Mouse (Mus musculus): Measurements from ENCODE around the gene Mas1. TPM values are rescaled to one million over a fixed set of nuclear protein-coding genes. Genes with fewer than 3 reads are reported as not detected.
A peak's percentile ranks its signal among the peaks of the same experiment; 100 is the strongest.

Mas1 gene
- polyA plus RNA-seq (2015; fragmentation: Nextera tagmentation; extraction: Ambion mirVana) = 0.61 and 0.89 TPM in 2 replicates

- Histone ChIP-seq H3K4me2 (replicated peaks; ENCODE audit: low read depth, low read length) (no peak within 1 kb of the TSS), H3K27ac (ENCODE audit: low read length) (no peak within 1 kb of the TSS), H3K9ac (replicated peaks; ENCODE audit: low read length) (no peak within 1 kb of the TSS), H3K27me3 (ENCODE audit: insufficient read depth, low read length) (no peaks in the 10 kb centered on the region), H3K4me1 (ENCODE audit: insufficient read depth, low read length) (no peaks in the 10 kb centered on the region; the same call in 1 of the 2 replicates), H3K36me3 (ENCODE audit: insufficient read depth, low read length) (no peaks in the 10 kb centered on the region), H3K4me3 (ENCODE audit: low read length) (no peak within 1 kb of the TSS), H3K9me3 (ENCODE audit: low read length) (no peaks in the 10 kb centered on the region)
- no peak for ATAC-seq (ENCODE audit: low FRiP score, low TSS enrichment)
- 44% methylated on average over 2 of the region's 2 CpGs for whole genome bisulfite sequencing
Measured at GRCm38 (mm10) chr17:12868043-12868442, at the start of gene Mas1. TSS of gene Mas1 (minus strand) at chr17:12868143.

- Histone ChIP-seq H3K36me3 (ENCODE audit: insufficient read depth, low read length) (peaks cover 43% of the 10 kb centered on the region), H3K4me2 (replicated peaks; ENCODE audit: low read depth, low read length) (peak overlapping the region; percentile 82)
- WGBS = 0% methylated on average over 40 of the region's 40 CpGs
Measured at GRCm38 (mm10) chr17:12916588-12917380, 48.8 kb upstream of the Mas1 start.

GRCm38 (mm10) chr17:12915881-12916583, 48.1 kb upstream of the Mas1 start, which contains the start of gene Mrpl18:
TSS of gene Mrpl18 (minus strand) at chr17:12916345.
- no peaks in the 10 kb centered on the region for H3K9me3 ChIP-seq (ENCODE audit: low read length)
- H3K27ac ChIP-seq (ENCODE audit: low read length) = peak within 1 kb of the TSS; percentile 95
- H3K27me3 ChIP-seq (ENCODE audit: insufficient read depth, low read length) = no peaks in the 10 kb centered on the region
- peak within 1 kb of the TSS; percentile 99 for H3K9ac ChIP-seq (replicated peaks; ENCODE audit: low read length)
- H3K36me3 ChIP-seq (ENCODE audit: insufficient read depth, low read length) = peaks cover 40% of the 10 kb centered on the region
- peak; percentile 100 for ATAC-seq (ENCODE audit: low FRiP score, low TSS enrichment)
- peak within 1 kb of the TSS; percentile 93 for H3K4me3 ChIP-seq (ENCODE audit: low read length)
- H3K4me1 ChIP-seq (ENCODE audit: insufficient read depth, low read length) = peaks cover 13% of the 10 kb centered on the region
- H3K4me2 ChIP-seq (replicated peaks; ENCODE audit: low read depth, low read length) = peak within 1 kb of the TSS; percentile 91
- under 1% methylated on average over 56 of the region's 56 CpGs for WGBS

More at GRCm38 (mm10) chr17:12916588-12917380, 48.8 kb upstream of the Mas1 start:
- Histone ChIP-seq H3K4me1 (ENCODE audit: insufficient read depth, low read length) (peaks cover 13% of the 10 kb centered on the region), H3K27me3 (ENCODE audit: insufficient read depth, low read length) (no peaks in the 10 kb centered on the region), H3K27ac (ENCODE audit: low read length) (peak overlapping the region; percentile 95), H3K9me3 (ENCODE audit: low read length) (no peaks in the 10 kb centered on the region), H3K4me3 (ENCODE audit: low read length) (peak overlapping the region; percentile 93), H3K9ac (replicated peaks; ENCODE audit: low read length) (peak overlapping the region; percentile 99)
- peak; percentile 65; the same call in 1 of the 2 replicates for ATAC-seq (ENCODE audit: low FRiP score, low TSS enrichment)

- WGBS = under 1% methylated on average over 18 of the region's 18 CpGs
- peak within 1 kb of the TSS; percentile 93 for H3K4me3 ChIP-seq (ENCODE audit: low read length)
- peak within 1 kb of the TSS; percentile 91 for H3K4me2 ChIP-seq (replicated peaks; ENCODE audit: low read depth, low read length)
- peaks cover 40% of the 10 kb centered on the region for H3K36me3 ChIP-seq (ENCODE audit: insufficient read depth, low read length)
- peak within 1 kb of the TSS; percentile 95 for H3K27ac ChIP-seq (ENCODE audit: low read length)
- H3K9ac ChIP-seq (replicated peaks; ENCODE audit: low read length) = peak within 1 kb of the TSS; percentile 99
- ATAC-seq (ENCODE audit: low FRiP score, low TSS enrichment) = 0 out of 2 replicates have a peak, but pooled peaks have one; percentile 14
- H3K27me3 ChIP-seq (ENCODE audit: insufficient read depth, low read length) = no peaks in the 10 kb centered on the region
- H3K4me1 ChIP-seq (ENCODE audit: insufficient read depth, low read length) = peaks cover 13% of the 10 kb centered on the region
- H3K9me3 ChIP-seq (ENCODE audit: low read length) = no peaks in the 10 kb centered on the region
Measured at GRCm38 (mm10) chr17:12915488-12915880, 47.5 kb upstream of the Mas1 start, which contains the start of gene Tcp1. TSS of gene Tcp1 (plus strand) at chr17:12915701.

GRCm38 (mm10) chr17:12910391-12910790, 42.4 kb upstream of the Mas1 start:
- peaks cover 25% of the 10 kb centered on the region for H3K36me3 ChIP-seq (ENCODE audit: insufficient read depth, low read length)
- H3K9ac ChIP-seq (replicated peaks; ENCODE audit: low read length) = no peak overlapping the region
- H3K27me3 ChIP-seq (ENCODE audit: insufficient read depth, low read length) = no peaks in the 10 kb centered on the region
- H3K4me1 ChIP-seq (ENCODE audit: insufficient read depth, low read length) = peaks cover 6% of the 10 kb centered on the region; the same call in 1 of the 2 replicates
- 92% methylated on average over 8 of the region's 8 CpGs for WGBS
- H3K4me2 ChIP-seq (replicated peaks; ENCODE audit: low read depth, low read length) = no peak overlapping the region
- ATAC-seq (ENCODE audit: low FRiP score, low TSS enrichment) = no peak
- H3K4me3 ChIP-seq (ENCODE audit: low read length) = no peak overlapping the region
- H3K27ac ChIP-seq (ENCODE audit: low read length) = no peak overlapping the region
- no peaks in the 10 kb centered on the region for H3K9me3 ChIP-seq (ENCODE audit: low read length)

- H3K27ac ChIP-seq (ENCODE audit: low read length) = no peak within 1 kb of the TSS
- H3K4me2 ChIP-seq (replicated peaks; ENCODE audit: low read depth, low read length) = no peak within 1 kb of the TSS
- WGBS = 81% methylated on average over 35 of the region's 35 CpGs
- peaks cover 31% of the 10 kb centered on the region for H3K36me3 ChIP-seq (ENCODE audit: insufficient read depth, low read length)
- H3K9me3 ChIP-seq (ENCODE audit: low read length) = no peaks in the 10 kb centered on the region
- H3K27me3 ChIP-seq (ENCODE audit: insufficient read depth, low read length) = no peaks in the 10 kb centered on the region
- ATAC-seq (ENCODE audit: low FRiP score, low TSS enrichment) = no peak
- no peak within 1 kb of the TSS for H3K9ac ChIP-seq (replicated peaks; ENCODE audit: low read length)
- H3K4me1 ChIP-seq (ENCODE audit: insufficient read depth, low read length) = peaks cover under 1% of the 10 kb centered on the region; the same call in 1 of the 2 replicates
- no peak within 1 kb of the TSS for H3K4me3 ChIP-seq (ENCODE audit: low read length)
Measured at GRCm38 (mm10) chr17:12909361-12910280, 41.7 kb upstream of the Mas1 start, which contains the start of gene Pnldc1. TSS of gene Pnldc1 (minus strand) at chr17:12910230.

- no peak for ATAC-seq (ENCODE audit: low FRiP score, low TSS enrichment)
Measured at GRCm38 (mm10) chr17:12906436-12906835, 38.5 kb upstream of the Mas1 start.

GRCm38 (mm10) chr17:12905810-12906209, 37.9 kb upstream of the Mas1 start:
- Histone ChIP-seq H3K9me3 (ENCODE audit: low read length) (no peaks in the 10 kb centered on the region), H3K4me3 (ENCODE audit: low read length) (no peak overlapping the region), H3K36me3 (ENCODE audit: insufficient read depth, low read length) (peaks cover 10% of the 10 kb centered on the region; the same call in 1 of the 2 replicates), H3K4me2 (replicated peaks; ENCODE audit: low read depth, low read length) (no peak overlapping the region), H3K27me3 (ENCODE audit: insufficient read depth, low read length) (no peaks in the 10 kb centered on the region), H3K9ac (replicated peaks; ENCODE audit: low read length) (no peak overlapping the region), H3K4me1 (ENCODE audit: insufficient read depth, low read length) (no peaks in the 10 kb centered on the region), H3K27ac (ENCODE audit: low read length) (no peak overlapping the region)
- no peak for ATAC-seq (ENCODE audit: low FRiP score, low TSS enrichment)
- 86% methylated on average over 4 of the region's 4 CpGs for WGBS

More at GRCm38 (mm10) chr17:12906436-12906835, 38.5 kb upstream of the Mas1 start:
- Histone ChIP-seq H3K4me2 (replicated peaks; ENCODE audit: low read depth, low read length) (no peak overlapping the region), H3K9ac (replicated peaks; ENCODE audit: low read length) (no peak overlapping the region), H3K4me1 (ENCODE audit: insufficient read depth, low read length) (no peaks in the 10 kb centered on the region), H3K27me3 (ENCODE audit: insufficient read depth, low read length) (no peaks in the 10 kb centered on the region), H3K36me3 (ENCODE audit: insufficient read depth, low read length) (peaks cover 13% of the 10 kb centered on the region; the same call in 1 of the 2 replicates), H3K27ac (ENCODE audit: low read length) (no peak overlapping the region), H3K9me3 (ENCODE audit: low read length) (no peaks in the 10 kb centered on the region), H3K4me3 (ENCODE audit: low read length) (no peak overlapping the region)
- WGBS = 87% methylated on average over 9 of the region's 9 CpGs

- no peaks in the 10 kb centered on the region for H3K4me1 ChIP-seq (ENCODE audit: insufficient read depth, low read length)
- no peak overlapping the region for H3K4me3 ChIP-seq (ENCODE audit: low read length)
- H3K9me3 ChIP-seq (ENCODE audit: low read length) = no peaks in the 10 kb centered on the region
- H3K27ac ChIP-seq (ENCODE audit: low read length) = no peak overlapping the region
- 82% methylated on average over 1 of the region's 1 CpGs for WGBS
- H3K36me3 ChIP-seq (ENCODE audit: insufficient read depth, low read length) = peaks cover 10% of the 10 kb centered on the region; the same call in 1 of the 2 replicates
- no peak overlapping the region for H3K4me2 ChIP-seq (replicated peaks; ENCODE audit: low read depth, low read length)
- H3K9ac ChIP-seq (replicated peaks; ENCODE audit: low read length) = no peak overlapping the region
- ATAC-seq (ENCODE audit: low FRiP score, low TSS enrichment) = no peak
- H3K27me3 ChIP-seq (ENCODE audit: insufficient read depth, low read length) = no peaks in the 10 kb centered on the region
Measured at GRCm38 (mm10) chr17:12904349-12904748, 36.4 kb upstream of the Mas1 start.
